Mouse (Mus musculus) limb, embryonic 12.5 days (tissue): ENCODE measurements around the gene Gm3233. TPM values are rescaled to one million over a fixed set of nuclear protein-coding genes. Genes with fewer than 3 reads are reported as not detected.
"Not testable (repeated sequence)": the region's sequence is repeated elsewhere in the genome, so short reads cannot be mapped to it uniquely, and the experiment has no call there.

Experiments used
- ATAC-seq: fragments of 200-750 bp; cut with Nextera tagmentation; 2 replicates; pipeline ENCODE4 v1.8.0; 2017; ENCODE audit warnings: low read depth, moderate TSS enrichment; ENCODE audit not compliant: insufficient number of reproducible peaks, insufficient read depth, low FRiP score, low TSS enrichment
- H3K27ac ChIP-seq: fragments of 300-500 bp; sonication (generic); 2 replicates; pipeline ENCODE4 v1.5.1; 2016; ENCODE audit warnings: mild to moderate bottlenecking, moderate library complexity
- H3K27me3 ChIP-seq: fragments of 300-500 bp; sonication (generic); 2 replicates; pipeline ENCODE4 v1.6.1; 2016; ENCODE audit warnings: mild to moderate bottlenecking, moderate library complexity
- H3K36me3 ChIP-seq: fragments of 300-500 bp; sonication (generic); 2 replicates; pipeline ENCODE4 v1.6.1; 2016; ENCODE audit warnings: mild to moderate bottlenecking, moderate library complexity
- H3K4me1 ChIP-seq: fragments of 300-500 bp; sonication (generic); replicated peaks from 2 replicates; pipeline ENCODE4 v1.6.1; 2016
- H3K4me2 ChIP-seq: fragments of 300-500 bp; sonication (generic); 2 replicates; pipeline ENCODE4 v1.6.1; 2016; ENCODE audit warnings: mild to moderate bottlenecking, moderate library complexity
- H3K4me3 ChIP-seq: fragments of 300-500 bp; sonication (generic); replicated peaks from 2 replicates; pipeline ENCODE4 v1.5.1; 2016; ENCODE audit warnings: mild to moderate bottlenecking
- H3K9ac ChIP-seq: fragments of 300-500 bp; sonication (generic); replicated peaks from 2 replicates; pipeline ENCODE4 v1.6.1; 2016; ENCODE audit warnings: mild to moderate bottlenecking, moderate library complexity
- H3K9me3 ChIP-seq: fragments of 300-500 bp; sonication (generic); 2 replicates; pipeline ENCODE4 v1.6.1; 2016; ENCODE audit warnings: mild to moderate bottlenecking, moderate library complexity
- WGBS: fragments of 180-500 bp; shearing (Covaris S2); methylation state at CpG from one replicate; pipeline ENCODE4 v1.1.7; 2016; 5-methylcytosine and 5-hydroxymethylcytosine counted together
- polyA plus RNA-seq: library from polyadenylated mRNA; unstranded; fragments of >200 nt; fragmentation: Nextera tagmentation; extraction: Ambion mirVana; gene quantifications from 2 replicates; pipeline ENCODE4 v1.2.1, GENCODE M21; 2016

Gm3233 gene
- polyA plus RNA-seq, 1 experiment from 2014 or later, result not detected

GRCm38 (mm10) chr10:77726186-77726585 is 33.3 kb downstream of the Gm3233 start, which contains the start of gene Gm10100:
TSS of gene Gm10100 (plus strand) at chr10:77726486.
- no peak within 1 kb of the TSS for H3K4me2 ChIP-seq
- WGBS, result 21% methylated on average over 3 of the region's 3 CpGs
- H3K9me3 ChIP-seq, result no peaks in the 10 kb centered on the region
- H3K27ac ChIP-seq, result no peak within 1 kb of the TSS
- H3K4me3 ChIP-seq, result no peak within 1 kb of the TSS
- no peaks in the 10 kb centered on the region for H3K36me3 ChIP-seq
- H3K27me3 ChIP-seq, result no peaks in the 10 kb centered on the region
- ATAC-seq, result no peak
- no peaks in the 10 kb centered on the region for H3K4me1 ChIP-seq
- H3K9ac ChIP-seq, result no peak within 1 kb of the TSS

- no peak for ATAC-seq
Observed at GRCm38 (mm10) chr10:77724855-77725254, 34.6 kb downstream of the Gm3233 start.

GRCm38 (mm10) chr10:77720299-77720698 is 39.2 kb downstream of the Gm3233 start, which contains the start of gene Krtap12-1:
TSS of gene Krtap12-1 (plus strand) at chr10:77720599.
- not testable (repeated sequence) for H3K36me3 ChIP-seq, ATAC-seq, H3K4me3 ChIP-seq, H3K4me1 ChIP-seq, H3K27ac ChIP-seq, H3K9me3 ChIP-seq, H3K27me3 ChIP-seq, H3K4me2 ChIP-seq, H3K9ac ChIP-seq
- WGBS, result 83% methylated on average over 1 of the region's 1 CpGs

More at GRCm38 (mm10) chr10:77724855-77725254, 34.6 kb downstream of the Gm3233 start:
- Histone ChIP-seq H3K4me1 (no peaks in the 10 kb centered on the region), H3K9me3 (peaks cover 6% of the 10 kb centered on the region; the same call in 1 of the 2 replicates), H3K4me2 (no peak overlapping the region), H3K27ac (no peak overlapping the region), H3K9ac (no peak overlapping the region), H3K27me3 (no peaks in the 10 kb centered on the region), H3K4me3 (no peak overlapping the region), H3K36me3 (no peaks in the 10 kb centered on the region)
- 84% methylated on average over 8 of the region's 8 CpGs for WGBS

- H3K9me3 ChIP-seq, result peaks cover 14% of the 10 kb centered on the region
- 85% methylated on average over 1 of the region's 1 CpGs for WGBS
Observed at GRCm38 (mm10) chr10:77715507-77715906, 44.0 kb downstream of the Gm3233 start, which contains the start of gene Gm10142. TSS of gene Gm10142 (plus strand) at chr10:77715807.

DNA sequence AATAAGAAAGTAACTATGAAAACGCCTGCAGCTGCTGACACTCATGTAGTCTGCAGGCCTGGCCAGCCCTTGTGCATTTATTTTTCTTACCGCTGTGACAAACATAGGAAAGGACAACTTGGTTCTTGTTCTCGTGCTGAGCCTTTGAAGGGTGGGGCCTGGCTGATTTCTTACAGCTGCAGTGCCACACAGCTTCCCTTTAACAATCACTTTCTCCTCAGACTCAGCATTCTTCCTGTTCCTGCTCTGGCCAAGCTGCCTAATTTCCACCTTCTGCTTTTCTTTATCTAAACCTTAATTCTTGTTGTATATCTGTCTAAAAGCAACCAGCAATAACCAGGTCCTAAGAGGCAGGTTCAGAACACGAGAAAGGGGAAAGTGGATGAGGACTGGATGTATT is 45.7 kb downstream of the Gm3233 start:
- 57% methylated on average over 4 of the region's 4 CpGs for WGBS
- Histone ChIP-seq H3K4me3 (no peak overlapping the region), H3K27ac (no peak overlapping the region), H3K4me1 (no peaks in the 10 kb centered on the region), H3K36me3 (no peaks in the 10 kb centered on the region), H3K27me3 (no peaks in the 10 kb centered on the region), H3K9me3 (peaks cover 11% of the 10 kb centered on the region; the same call in 1 of the 2 replicates), H3K4me2 (no peak overlapping the region), H3K9ac (no peak overlapping the region)
- no peak for ATAC-seq

More at GRCm38 (mm10) chr10:77715507-77715906, 44.0 kb downstream of the Gm3233 start, which contains the start of gene Gm10142:
- no peaks in the 10 kb centered on the region for H3K4me1 ChIP-seq
- no peak within 1 kb of the TSS for H3K4me2 ChIP-seq
- H3K36me3 ChIP-seq, result no peaks in the 10 kb centered on the region
- ATAC-seq, result no peak
- no peaks in the 10 kb centered on the region for H3K27me3 ChIP-seq
- no peak within 1 kb of the TSS for H3K9ac ChIP-seq
- H3K27ac ChIP-seq, result no peak within 1 kb of the TSS
- no peak within 1 kb of the TSS for H3K4me3 ChIP-seq

GRCm38 (mm10) chr10:77711157-77711556 is 48.3 kb downstream of the Gm3233 start, which contains the start of gene Gm10024:
TSS of gene Gm10024 (plus strand) at chr10:77711457.
- not testable (repeated sequence) for H3K27ac ChIP-seq, H3K4me1 ChIP-seq, H3K4me2 ChIP-seq, H3K9ac ChIP-seq, H3K4me3 ChIP-seq, ATAC-seq, H3K36me3 ChIP-seq, H3K27me3 ChIP-seq
- H3K9me3 ChIP-seq, result peaks cover 19% of the 10 kb centered on the region

GRCm38 (mm10) chr10:77709831-77710230 is 49.7 kb downstream of the Gm3233 start:
- Histone ChIP-seq H3K4me2 (no peak overlapping the region), H3K36me3 (no peaks in the 10 kb centered on the region), H3K9ac (no peak overlapping the region), H3K4me1 (no peaks in the 10 kb centered on the region), H3K4me3 (no peak overlapping the region), H3K9me3 (peaks cover 22% of the 10 kb centered on the region), H3K27me3 (no peaks in the 10 kb centered on the region), H3K27ac (no peak overlapping the region)
- ATAC-seq, result no peak
- 70% methylated on average over 3 of the region's 3 CpGs for WGBS

Other genes starting within 250 kb of the Gm3233 start
- gene Fam207a, start 243.9 kb downstream of the Gm3233 start, polyA plus RNA-seq, result 46.7 and 46.9 TPM in 2 replicates
- 0.98 and 1.0 TPM in 2 replicates for gene Itgb2, start 229.4 kb downstream of the Gm3233 start, polyA plus RNA-seq
- 83.6 and 84.0 TPM in 2 replicates for gene Pttg1ip, start 178.0 kb downstream of the Gm3233 start, polyA plus RNA-seq
- 345 and 359 TPM in 2 replicates for gene Sumo3, start 153.6 kb downstream of the Gm3233 start, polyA plus RNA-seq
- 9.7 and 12.0 TPM in 2 replicates for gene Gm49325, start 153.5 kb downstream of the Gm3233 start, polyA plus RNA-seq
- 75.4 and 79.3 TPM in 2 replicates for gene Ube2g2, start 137.4 kb downstream of the Gm3233 start, polyA plus RNA-seq
- gene Tspear, start 73.1 kb downstream of the Gm3233 start, polyA plus RNA-seq, result 0.50 and 1.3 TPM in 2 replicates
- not detected in 2 replicates for gene Gm19402, start 68.9 kb downstream of the Gm3233 start, polyA plus RNA-seq
- not detected in 2 replicates for gene Gm9508, start 62.4 kb downstream of the Gm3233 start, polyA plus RNA-seq
- gene Gm10272, start 53.1 kb downstream of the Gm3233 start, polyA plus RNA-seq, result not detected in 2 replicates
- gene Gm10024, start 48.2 kb downstream of the Gm3233 start, polyA plus RNA-seq, result not detected in 2 replicates
- gene Gm10142, start 43.9 kb downstream of the Gm3233 start, polyA plus RNA-seq, result not detected in 2 replicates
- gene Krtap12-1, start 39.1 kb downstream of the Gm3233 start, polyA plus RNA-seq, result not detected in 2 replicates
- not detected in 2 replicates for gene Gm10100, start 33.2 kb downstream of the Gm3233 start, polyA plus RNA-seq
- gene Gm18596, start 17.0 kb downstream of the Gm3233 start, polyA plus RNA-seq, result not detected in 2 replicates
- not detected in 2 replicates for gene Gm9736, start 8.3 kb downstream of the Gm3233 start, polyA plus RNA-seq
- not detected in 2 replicates for gene Gm3238, start 11.6 kb upstream of the Gm3233 start, polyA plus RNA-seq
- gene Gm7138, start 17.3 kb upstream of the Gm3233 start, polyA plus RNA-seq, result not detected in 2 replicates
- gene Gm3250, start 22.9 kb upstream of the Gm3233 start, polyA plus RNA-seq, result not detected in 2 replicates
- not detected in 2 replicates for gene Gm7137, start 28.5 kb upstream of the Gm3233 start, polyA plus RNA-seq
- not detected in 2 replicates for gene Gm9639, start 35.4 kb upstream of the Gm3233 start, polyA plus RNA-seq
- gene Gm19668, start 39.5 kb upstream of the Gm3233 start, polyA plus RNA-seq, result not detected in 2 replicates
- not detected in 2 replicates for gene Gm9507, start 52.2 kb upstream of the Gm3233 start, polyA plus RNA-seq
- gene Gm2696, start 55.0 kb upstream of the Gm3233 start, polyA plus RNA-seq, result not detected in 2 replicates
- not detected in 2 replicates for gene Krtap10-4, start 67.4 kb upstream of the Gm3233 start, polyA plus RNA-seq
- gene Krtap10-10, start 76.3 kb upstream of the Gm3233 start, polyA plus RNA-seq, result not detected in 2 replicates
- gene Gm36176, start 87.1 kb upstream of the Gm3233 start, polyA plus RNA-seq, result not detected in 2 replicates
- not detected in 2 replicates for gene Gm10318, start 93.2 kb upstream of the Gm3233 start, polyA plus RNA-seq
- gene Gm3285, start 102.3 kb upstream of the Gm3233 start, polyA plus RNA-seq, result not detected in 2 replicates
- 3.1 and 3.4 TPM in 2 replicates for gene Lrrc3, start 142.9 kb upstream of the Gm3233 start, polyA plus RNA-seq
- gene Trpm2, start 210.9 kb upstream of the Gm3233 start, polyA plus RNA-seq, result 0.29 and 0.53 TPM in 2 replicates
- 28.2 and 29.2 TPM in 2 replicates for gene 1810043G02Rik, start 218.8 kb upstream of the Gm3233 start, polyA plus RNA-seq